Mouse (Mus musculus): ENCODE results near the gene Ube2e1. TPM values are rescaled to one million over a fixed set of nuclear protein-coding genes. Genes with fewer than 3 reads are reported as not detected.

The Ube2e1 gene
- polyA plus RNA-seq (2015; fragmentation: Nextera tagmentation; extraction: Ambion mirVana) = 27.7 and 31.7 TPM in 2 replicates

GRCm38 (mm10) chr14:18331693-18332131, at the start of gene Ube2e1:
TSS of gene Ube2e1 (minus strand) at chr14:18331859.
- peaks cover 17% of the 10 kb centered on the region for H3K4me1 ChIP-seq (replicated peaks)
- peak within 1 kb of the TSS; percentile 90 for H3K4me2 ChIP-seq
- H3K9me3 ChIP-seq (replicated peaks) = no peaks in the 10 kb centered on the region
- under 1% methylated on average over 39 of the region's 39 CpGs for WGBS (ENCODE audit: insufficient replicate concordance)
- peaks cover 8% of the 10 kb centered on the region for H3K27me3 ChIP-seq
- peak within 1 kb of the TSS; percentile 73 for H3K4me3 ChIP-seq (replicated peaks)
- H3K9ac ChIP-seq = peak within 1 kb of the TSS; percentile 74
- ATAC-seq (ENCODE audit: insufficient read depth) = peak; percentile 77
- H3K36me3 ChIP-seq (replicated peaks) = no peaks in the 10 kb centered on the region
- H3K27ac ChIP-seq (replicated peaks) = no peak within 1 kb of the TSS; the same call in 1 of the 2 replicates

DNA sequence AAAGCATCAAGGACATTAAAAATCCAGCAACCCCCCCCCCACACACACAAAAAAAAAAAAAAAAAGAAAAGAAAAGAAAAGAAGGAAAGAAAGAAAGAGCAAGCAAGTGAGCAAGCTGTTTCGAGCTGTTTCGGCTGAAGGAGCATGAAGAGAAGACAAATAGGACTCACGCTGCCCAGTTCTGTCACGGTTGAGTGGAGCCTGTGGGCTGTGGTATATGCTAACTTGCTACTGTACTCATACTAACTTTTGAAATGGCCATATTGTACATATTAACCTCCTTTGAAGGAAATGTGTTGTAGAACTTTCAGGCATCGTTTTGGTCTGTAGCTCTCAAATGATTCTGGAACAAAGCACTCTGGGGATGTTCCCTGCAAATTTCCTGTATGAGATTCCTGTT, 48.2 kb upstream of the Ube2e1 start:
- Histone ChIP-seq H3K9me3 (replicated peaks) (no peaks in the 10 kb centered on the region), H3K9ac (no peak overlapping the region), H3K27me3 (no peaks in the 10 kb centered on the region), H3K4me3 (replicated peaks) (no peak overlapping the region), H3K27ac (replicated peaks) (no peak overlapping the region), H3K36me3 (replicated peaks) (no peaks in the 10 kb centered on the region), H3K4me2 (no peak overlapping the region), H3K4me1 (replicated peaks) (no peaks in the 10 kb centered on the region)
- 68% methylated on average over 5 of the region's 5 CpGs for WGBS (ENCODE audit: insufficient replicate concordance)
- no peak for ATAC-seq (ENCODE audit: insufficient read depth)

DNA sequence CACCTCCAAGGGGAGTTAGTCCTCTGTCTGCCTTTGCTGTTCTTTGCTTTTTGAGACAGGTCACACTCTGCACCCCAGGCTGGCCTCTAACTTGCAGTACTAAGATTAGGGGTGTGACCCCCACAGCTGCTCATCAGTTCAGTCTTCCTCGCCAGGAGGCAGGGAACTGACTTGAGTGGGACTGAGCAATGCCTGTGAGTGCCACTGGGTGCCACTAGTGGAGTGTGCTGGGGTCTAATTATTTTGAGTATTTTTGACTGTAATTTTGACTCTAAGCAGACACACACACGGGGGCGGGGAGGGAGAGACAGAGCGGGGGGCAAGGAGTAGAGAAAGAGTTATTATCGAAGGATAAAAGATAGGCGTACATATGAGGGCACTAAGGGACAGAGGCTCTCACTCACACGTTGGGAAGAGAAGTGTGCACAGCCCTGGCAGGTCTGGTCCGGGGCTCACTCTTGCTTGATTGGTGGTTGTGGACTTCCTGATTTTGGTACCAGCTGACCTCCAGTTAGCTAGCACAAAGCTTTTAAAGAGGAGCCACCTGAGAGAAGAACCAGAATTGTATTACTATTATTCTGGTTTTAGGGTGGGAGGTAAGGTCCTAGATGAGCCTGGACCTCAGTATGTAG, 46.4 kb upstream of the Ube2e1 start:
- Histone ChIP-seq H3K4me2 (no peak overlapping the region), H3K27me3 (no peaks in the 10 kb centered on the region), H3K4me1 (replicated peaks) (no peaks in the 10 kb centered on the region), H3K27ac (replicated peaks) (no peak overlapping the region), H3K9ac (no peak overlapping the region), H3K36me3 (replicated peaks) (no peaks in the 10 kb centered on the region), H3K9me3 (replicated peaks) (no peaks in the 10 kb centered on the region), H3K4me3 (replicated peaks) (no peak overlapping the region)
- no peak for ATAC-seq (ENCODE audit: insufficient read depth)
- 42% methylated on average over 8 of the region's 8 CpGs for WGBS (ENCODE audit: insufficient replicate concordance)

- no peaks in the 10 kb centered on the region for H3K27me3 ChIP-seq
- H3K9ac ChIP-seq = no peak overlapping the region
- H3K27ac ChIP-seq (replicated peaks) = no peak overlapping the region
- ATAC-seq (ENCODE audit: insufficient read depth) = no peak
- H3K36me3 ChIP-seq (replicated peaks) = no peaks in the 10 kb centered on the region
- no peaks in the 10 kb centered on the region for H3K9me3 ChIP-seq (replicated peaks)
- no peak overlapping the region for H3K4me3 ChIP-seq (replicated peaks)
- 40% methylated on average over 3 of the region's 3 CpGs for WGBS (ENCODE audit: insufficient replicate concordance)
- no peaks in the 10 kb centered on the region for H3K4me1 ChIP-seq (replicated peaks)
- no peak overlapping the region for H3K4me2 ChIP-seq
These were observed 44.5 kb upstream of the Ube2e1 start for GRCm38 (mm10) chr14:18376206-18376605.

GRCm38 (mm10) chr14:18373758-18374405, 42.2 kb upstream of the Ube2e1 start:
- ATAC-seq (ENCODE audit: insufficient read depth) = no peak
- Histone ChIP-seq H3K4me1 (replicated peaks) (no peaks in the 10 kb centered on the region), H3K36me3 (replicated peaks) (no peaks in the 10 kb centered on the region), H3K27me3 (no peaks in the 10 kb centered on the region), H3K27ac (replicated peaks) (no peak overlapping the region), H3K9ac (no peak overlapping the region), H3K4me3 (replicated peaks) (no peak overlapping the region), H3K9me3 (replicated peaks) (no peaks in the 10 kb centered on the region), H3K4me2 (no peak overlapping the region)
- WGBS (ENCODE audit: insufficient replicate concordance) = 49% methylated on average over 6 of the region's 6 CpGs

GRCm38 (mm10) chr14:18372761-18373610, 41.3 kb upstream of the Ube2e1 start:
- H3K4me1 ChIP-seq (replicated peaks) = no peaks in the 10 kb centered on the region
- H3K9ac ChIP-seq = no peak overlapping the region
- no peak overlapping the region for H3K4me3 ChIP-seq (replicated peaks)
- no peaks in the 10 kb centered on the region for H3K9me3 ChIP-seq (replicated peaks)
- H3K4me2 ChIP-seq = no peak overlapping the region
- H3K36me3 ChIP-seq (replicated peaks) = no peaks in the 10 kb centered on the region
- H3K27me3 ChIP-seq = no peaks in the 10 kb centered on the region
- 60% methylated on average over 9 of the region's 9 CpGs for WGBS (ENCODE audit: insufficient replicate concordance)
- peak; percentile 58; the same call in 1 of the 2 replicates for ATAC-seq (ENCODE audit: insufficient read depth)
- H3K27ac ChIP-seq (replicated peaks) = no peak overlapping the region

DNA sequence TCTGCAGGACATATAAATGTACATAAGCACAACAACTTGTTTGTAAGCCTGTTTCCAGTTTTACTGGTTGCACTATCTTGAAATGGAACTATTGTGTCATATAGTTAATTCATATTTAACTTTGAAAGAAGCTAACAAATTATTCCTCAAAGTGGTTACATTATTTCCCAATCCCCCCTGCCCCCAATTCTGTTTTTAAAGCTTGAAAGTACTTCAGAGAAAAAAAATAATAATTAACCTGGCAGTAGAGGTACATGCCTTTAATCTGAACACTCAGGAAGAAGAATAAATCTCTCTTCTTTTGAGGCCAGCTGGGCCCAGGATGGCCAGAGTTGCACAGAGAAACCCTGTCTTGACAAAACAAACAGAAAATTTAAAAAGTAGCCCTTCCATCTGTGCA, 37.4 kb upstream of the Ube2e1 start:
- no peak for ATAC-seq (ENCODE audit: insufficient read depth)
- Histone ChIP-seq H3K27me3 (no peaks in the 10 kb centered on the region), H3K9me3 (replicated peaks) (no peaks in the 10 kb centered on the region), H3K4me3 (replicated peaks) (no peak overlapping the region), H3K4me2 (no peak overlapping the region), H3K4me1 (replicated peaks) (peaks cover 3% of the 10 kb centered on the region; the same call in 1 of the 2 replicates), H3K27ac (replicated peaks) (no peak overlapping the region), H3K36me3 (replicated peaks) (no peaks in the 10 kb centered on the region), H3K9ac (no peak overlapping the region)

DNA sequence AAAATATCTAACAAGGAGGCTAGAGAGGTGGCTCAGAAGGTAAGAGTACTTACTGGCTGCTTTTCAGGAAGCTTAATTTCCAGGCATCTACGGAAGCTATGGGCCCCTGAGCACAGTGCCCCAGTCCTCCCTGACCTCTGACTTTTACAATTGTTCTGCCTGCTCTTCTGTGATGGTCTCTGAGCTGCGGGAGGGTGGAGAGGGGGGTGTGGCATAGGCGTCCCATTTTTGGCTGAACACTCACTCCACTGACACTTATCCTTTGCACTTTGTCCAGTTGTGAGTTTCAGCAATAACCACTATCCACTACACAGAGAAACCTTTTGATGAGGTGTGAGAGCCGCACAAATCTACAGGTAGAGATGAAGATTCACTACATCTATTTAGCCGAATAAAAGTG, 35.4 kb upstream of the Ube2e1 start:
- H3K9ac ChIP-seq = no peak overlapping the region
- no peak for ATAC-seq (ENCODE audit: insufficient read depth)
- H3K4me1 ChIP-seq (replicated peaks) = peaks cover 3% of the 10 kb centered on the region; the same call in 1 of the 2 replicates
- 53% methylated on average over 5 of the region's 5 CpGs for WGBS (ENCODE audit: insufficient replicate concordance)
- H3K4me2 ChIP-seq = no peak overlapping the region
- H3K9me3 ChIP-seq (replicated peaks) = no peaks in the 10 kb centered on the region
- no peak overlapping the region for H3K4me3 ChIP-seq (replicated peaks)
- no peaks in the 10 kb centered on the region for H3K36me3 ChIP-seq (replicated peaks)
- H3K27ac ChIP-seq (replicated peaks) = no peak overlapping the region
- H3K27me3 ChIP-seq = no peaks in the 10 kb centered on the region

DNA sequence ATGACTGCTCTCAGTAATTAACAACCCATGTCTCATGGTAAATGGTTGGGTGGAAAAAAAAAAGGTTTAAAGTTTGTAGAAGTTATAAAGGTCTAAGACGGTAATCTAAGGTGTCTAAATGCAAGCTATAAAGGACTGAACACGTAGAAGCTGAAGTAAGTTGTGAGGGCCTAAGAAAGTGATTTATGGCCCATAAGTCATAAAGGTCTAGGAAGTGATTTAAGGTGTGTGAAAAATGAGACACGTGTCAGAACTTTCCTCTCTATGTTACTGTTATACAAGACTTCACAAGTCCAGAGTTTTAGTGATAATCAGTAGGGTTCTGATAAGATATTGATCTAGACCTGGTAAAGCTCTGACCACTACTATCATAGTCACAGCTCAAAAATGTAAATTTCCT, 32.7 kb upstream of the Ube2e1 start:
- H3K4me2 ChIP-seq = no peak overlapping the region
- no peak overlapping the region for H3K27ac ChIP-seq (replicated peaks)
- H3K9me3 ChIP-seq (replicated peaks) = no peaks in the 10 kb centered on the region
- H3K9ac ChIP-seq = no peak overlapping the region
- ATAC-seq (ENCODE audit: insufficient read depth) = no peak
- H3K36me3 ChIP-seq (replicated peaks) = no peaks in the 10 kb centered on the region
- WGBS (ENCODE audit: insufficient replicate concordance) = 47% methylated on average over 3 of the region's 3 CpGs
- no peaks in the 10 kb centered on the region for H3K27me3 ChIP-seq
- H3K4me3 ChIP-seq (replicated peaks) = no peak overlapping the region
- peaks cover 3% of the 10 kb centered on the region; the same call in 1 of the 2 replicates for H3K4me1 ChIP-seq (replicated peaks)

- Histone ChIP-seq H3K36me3 (replicated peaks) (no peaks in the 10 kb centered on the region), H3K9me3 (replicated peaks) (no peaks in the 10 kb centered on the region), H3K4me3 (replicated peaks) (no peak overlapping the region), H3K4me2 (no peak overlapping the region), H3K9ac (no peak overlapping the region), H3K27ac (replicated peaks) (no peak overlapping the region), H3K27me3 (no peaks in the 10 kb centered on the region), H3K4me1 (replicated peaks) (no peaks in the 10 kb centered on the region)
- 39% methylated on average over 2 of the region's 2 CpGs for WGBS (ENCODE audit: insufficient replicate concordance)
- ATAC-seq (ENCODE audit: insufficient read depth) = no peak
These were observed 24.8 kb upstream of the Ube2e1 start for GRCm38 (mm10) chr14:18356442-18356841.

DNA sequence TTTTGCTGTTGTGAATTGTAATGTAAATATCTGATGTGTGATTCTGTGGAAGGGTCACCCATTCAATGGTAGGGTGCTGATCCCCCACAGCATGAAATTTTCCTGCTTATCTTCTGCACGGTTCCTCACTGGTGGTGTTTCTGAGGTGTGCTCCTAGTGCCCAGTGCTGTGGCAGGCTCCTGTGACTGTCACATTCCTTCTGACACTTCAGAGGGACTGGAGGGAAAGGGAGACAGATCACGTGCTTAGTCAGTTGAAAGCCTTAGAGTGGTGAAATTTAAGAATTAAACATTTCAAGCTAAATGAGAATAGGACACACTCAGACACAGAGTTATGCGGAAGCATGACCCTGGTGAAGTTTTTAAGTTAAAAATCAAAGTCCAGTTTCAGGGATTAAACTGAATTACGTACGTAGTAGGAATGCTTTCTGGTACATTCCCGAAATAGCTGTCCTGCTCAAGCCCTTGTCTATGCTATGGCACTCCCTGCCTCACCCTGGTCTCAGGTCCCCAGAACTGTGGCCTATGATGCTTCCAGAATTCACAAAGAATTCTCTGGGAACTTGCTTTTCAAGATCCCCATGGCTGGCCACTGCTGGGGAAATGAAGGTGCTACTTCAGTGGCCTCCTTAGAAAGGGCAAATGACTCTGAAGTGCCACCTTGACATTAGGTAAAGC, 24.0 kb upstream of the Ube2e1 start:
- no peaks in the 10 kb centered on the region for H3K27me3 ChIP-seq
- ATAC-seq (ENCODE audit: insufficient read depth) = no peak
- H3K4me1 ChIP-seq (replicated peaks) = no peaks in the 10 kb centered on the region
- WGBS (ENCODE audit: insufficient replicate concordance) = 64% methylated on average over 6 of the region's 6 CpGs
- H3K27ac ChIP-seq (replicated peaks) = no peak overlapping the region
- no peak overlapping the region for H3K9ac ChIP-seq
- H3K9me3 ChIP-seq (replicated peaks) = no peaks in the 10 kb centered on the region
- no peak overlapping the region for H3K4me3 ChIP-seq (replicated peaks)
- H3K4me2 ChIP-seq = no peak overlapping the region
- no peaks in the 10 kb centered on the region for H3K36me3 ChIP-seq (replicated peaks)
